Mouse (Mus musculus) megakaryocyte, embryonic 14.5 days (primary cell): Measurements from ENCODE around the gene Oxnad1.

ENCODE experiments used
- FLI1 ChIP-seq: IDR thresholded peaks from 2 replicates; pipeline ENCODE4 v1.6.1; 2012; ENCODE audit warnings: low read length, inconsistent platforms, mixed read lengths
- GATA1 ChIP-seq: IDR thresholded peaks from 3 replicates; pipeline ENCODE4 v1.6.1; 2012; ENCODE audit warnings: mixed read lengths, low read length, inconsistent platforms, borderline replicate concordance

DNA sequence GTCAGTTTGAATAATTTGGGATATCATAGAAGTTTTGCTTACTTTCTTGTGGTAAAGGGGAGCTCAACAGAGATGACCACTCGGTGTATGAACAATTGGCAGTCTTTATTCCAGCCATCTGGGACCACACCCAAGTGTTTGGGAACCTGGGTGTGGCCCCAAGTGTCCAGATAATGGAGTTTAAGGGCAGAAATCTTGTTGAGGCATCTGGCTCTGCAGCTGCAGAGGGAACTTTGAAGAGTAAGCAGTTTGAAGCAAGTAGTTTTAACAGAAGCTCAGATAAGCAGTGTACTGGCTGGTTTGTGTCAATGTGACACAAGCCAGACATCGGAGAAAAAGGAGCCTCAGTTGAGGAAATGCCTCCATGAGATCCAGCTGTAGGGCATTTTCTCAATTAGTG, 49.1 kb downstream of the Oxnad1 start:
- TF ChIP-seq GATA1 (no peak), FLI1 (no peak)
